Mouse (Mus musculus): ENCODE data around the gene Abhd10. TPM values are rescaled to one million over a fixed set of nuclear protein-coding genes. Genes with fewer than 3 reads are reported as not detected.

The Abhd10 gene
- total and polyA plus RNA-seq, 3 experiments, result 13.8 to 20.1 (median 18.2) TPM

DNA sequence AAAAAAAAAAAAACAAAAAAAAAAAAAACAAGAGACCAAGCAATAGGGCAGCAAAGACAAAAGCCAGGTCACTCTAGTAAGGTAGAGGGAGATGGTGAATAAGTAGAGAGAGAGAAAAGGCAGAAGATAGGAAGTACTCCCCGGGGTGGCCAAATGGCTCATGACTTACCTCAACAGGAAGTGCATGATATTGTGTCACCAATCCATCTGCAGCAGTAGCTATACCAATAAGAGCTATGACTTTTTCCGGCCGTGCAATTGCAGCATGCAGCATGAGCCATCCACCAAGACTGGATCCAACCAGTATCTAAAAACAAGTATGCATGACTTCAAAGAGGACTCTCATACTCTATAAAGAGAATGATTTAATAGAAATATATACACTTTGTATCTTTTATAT lies 6.0 kb downstream of the Abhd10 start:
- dilution Hi-C loops (cut with MboI; ENCODE audit: extremely low pct_ligation_motif_present, extremely low pct_unique_long_range_greater_than_20kb, low sequenced_read_pairs) (no loop called here), in situ Hi-C loops (cut with MboI; ENCODE audit: low pct_ligation_motif_present, low pct_unique_long_range_greater_than_20kb, low sequenced_read_pairs) (no loop called here)
- peak; percentile 32 for DNase-seq (ENCODE audit: extremely low read depth)
- Histone ChIP-seq H3K27ac (ENCODE audit: insufficient read depth, low read depth) (no peak overlapping the region), H3K79me2 (replicated peaks; ENCODE audit: control insufficient read depth, extremely low read depth, insufficient read depth, poor library complexity, severe bottlenecking) (peaks cover 23% of the 10 kb centered on the region), H3K4me2 (ENCODE audit: insufficient read depth, low read depth, poor library complexity, severe bottlenecking) (no peak overlapping the region), H3K9me3 (replicated peaks; ENCODE audit: low read length) (no peaks in the 10 kb centered on the region), H3K4me3 (replicated peaks in 1 of 3; ENCODE audit: low read depth in 2 of 3, low read length in 2 of 3, poor library complexity in 1 of 3) (no peak overlapping the region), H3K4me1 (ENCODE audit: control insufficient read depth in 1 of 2, insufficient read depth in 2 of 2) (peaks cover 9 to 39% of the 10 kb centered on the region in 2 experiments; a peak in 3 of 4 replicates), H3K9ac (ENCODE audit: insufficient read depth, low read depth) (no peak overlapping the region), H3K27me3 (replicated peaks) (no peaks in the 10 kb centered on the region), H3K36me3 (replicated peaks in 1 of 2; ENCODE audit: control insufficient read depth in 1 of 2, insufficient read depth in 1 of 2, low read length in 1 of 2) (peaks cover 42 to 73% of the 10 kb centered on the region in 2 experiments)
- TF ChIP-seq ZNF384 (IDR thresholded peaks at IDR 0.05; ENCODE audit: low read depth, low read length) (no peak), MAFK (IDR thresholded peaks at IDR 0.05; ENCODE audit: insufficient replicate concordance, low read length) (no peak), POLR2A (IDR thresholded peaks at IDR 0.05; ENCODE audit: low read depth, low read length) (no peak), POLR2AphosphoS2 (IDR thresholded peaks at IDR 0.05; ENCODE audit: low read depth, low read length) (no peak)

GRCm38 (mm10) chr16:45729163-45729562 lies 13.6 kb downstream of the Abhd10 start:
- no peaks in the 10 kb centered on the region for H3K9me3 ChIP-seq (replicated peaks; ENCODE audit: low read length)
- dilution Hi-C loops (cut with MboI; ENCODE audit: extremely low pct_ligation_motif_present, extremely low pct_unique_long_range_greater_than_20kb, low sequenced_read_pairs), result no loop called here
- in situ Hi-C loops (cut with MboI; ENCODE audit: low pct_ligation_motif_present, low pct_unique_long_range_greater_than_20kb, low sequenced_read_pairs), result no loop called here

DNA sequence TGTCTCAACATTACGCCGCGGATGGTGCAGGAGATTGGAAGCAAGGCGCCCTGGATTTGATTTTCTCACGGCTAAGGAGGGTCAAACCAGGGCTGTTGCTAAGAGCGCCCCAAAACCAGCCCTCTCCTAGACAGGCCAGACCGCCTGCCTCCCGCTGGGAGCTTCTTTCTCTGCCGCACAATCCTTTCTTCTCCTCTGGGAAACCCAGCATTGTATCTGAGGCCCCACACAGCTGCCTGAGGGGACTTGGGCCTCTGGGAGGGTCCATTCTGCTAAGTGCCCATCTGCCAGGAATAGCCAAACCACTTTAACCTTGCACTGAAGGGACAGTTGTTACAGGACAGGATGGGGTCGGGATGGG lies 18.0 kb downstream of the Abhd10 start:
- Histone ChIP-seq H3K9ac (ENCODE audit: insufficient read depth, low read depth) (no peak overlapping the region), H3K79me2 (replicated peaks; ENCODE audit: control insufficient read depth, extremely low read depth, insufficient read depth, poor library complexity, severe bottlenecking) (no peaks in the 10 kb centered on the region), H3K4me1 (ENCODE audit: control insufficient read depth in 1 of 2, insufficient read depth in 2 of 2) (no peaks in the 10 kb centered on the region), H3K4me2 (ENCODE audit: insufficient read depth, low read depth, poor library complexity, severe bottlenecking) (no peak overlapping the region), H3K9me3 (replicated peaks; ENCODE audit: low read length) (no peaks in the 10 kb centered on the region), H3K27ac (ENCODE audit: insufficient read depth, low read depth) (no peak overlapping the region), H3K36me3 (replicated peaks in 1 of 2; ENCODE audit: control insufficient read depth in 1 of 2, insufficient read depth in 1 of 2, low read length in 1 of 2) (peaks cover 6 to 70% of the 10 kb centered on the region in 2 experiments), H3K4me3 (replicated peaks in 1 of 3; ENCODE audit: low read depth in 2 of 3, low read length in 2 of 3, poor library complexity in 1 of 3) (no peak overlapping the region), H3K27me3 (replicated peaks) (no peaks in the 10 kb centered on the region)
- DNase-seq (ENCODE audit: extremely low read depth), result no peak
- in situ Hi-C loops (cut with MboI; ENCODE audit: low pct_ligation_motif_present, low pct_unique_long_range_greater_than_20kb, low sequenced_read_pairs) (no loop called here), dilution Hi-C loops (cut with MboI; ENCODE audit: extremely low pct_ligation_motif_present, extremely low pct_unique_long_range_greater_than_20kb, low sequenced_read_pairs) (no loop called here)
- no peak for TF ChIP-seq USF1 (IDR thresholded peaks at IDR 0.05; ENCODE audit: low read depth, low read length)
- no peak for TF ChIP-seq MAFK (IDR thresholded peaks at IDR 0.05; ENCODE audit: insufficient replicate concordance, low read length)
- no peak for TF ChIP-seq ZC3H11A (IDR thresholded peaks at IDR 0.05; ENCODE audit: low read depth, low read length)
- no peak for TF ChIP-seq ELF1 (IDR thresholded peaks at IDR 0.05; ENCODE audit: low read depth, low read length)
- no peak for TF ChIP-seq MEF2A (IDR thresholded peaks at IDR 0.05; ENCODE audit: borderline replicate concordance, low read depth, low read length)

More at GRCm38 (mm10) chr16:45729163-45729562, 13.6 kb downstream of the Abhd10 start:
- Histone ChIP-seq H3K36me3 (replicated peaks in 1 of 2; ENCODE audit: control insufficient read depth in 1 of 2, insufficient read depth in 1 of 2, low read length in 1 of 2) (peaks cover 26 to 69% of the 10 kb centered on the region in 2 experiments), H3K4me2 (ENCODE audit: insufficient read depth, low read depth, poor library complexity, severe bottlenecking) (no peak overlapping the region), H3K4me3 (replicated peaks in 1 of 3; ENCODE audit: low read depth in 2 of 3, low read length in 2 of 3, poor library complexity in 1 of 3) (no peak overlapping the region), H3K4me1 (ENCODE audit: control insufficient read depth in 1 of 2, insufficient read depth in 2 of 2) (no peaks in the 10 kb centered on the region), H3K79me2 (replicated peaks; ENCODE audit: control insufficient read depth, extremely low read depth, insufficient read depth, poor library complexity, severe bottlenecking) (no peaks in the 10 kb centered on the region), H3K27ac (ENCODE audit: insufficient read depth, low read depth) (no peak overlapping the region), H3K27me3 (replicated peaks) (no peaks in the 10 kb centered on the region), H3K9ac (ENCODE audit: insufficient read depth, low read depth) (no peak overlapping the region)
- DNase-seq (ENCODE audit: extremely low read depth), result no peak
- no peak for TF ChIP-seq ZNF384 (IDR thresholded peaks at IDR 0.05; ENCODE audit: low read depth, low read length)
- no peak for TF ChIP-seq ZMIZ1 (IDR thresholded peaks at IDR 0.05; ENCODE audit: low read depth, low read length)
- TF ChIP-seq BHLHE40 (IDR thresholded peaks at IDR 0.05; ENCODE audit: low read depth, low read length), result no peak
- no peak for TF ChIP-seq CHD1 (IDR thresholded peaks at IDR 0.05; ENCODE audit: low read depth, low read length)
- TF ChIP-seq MEF2A (IDR thresholded peaks at IDR 0.05; ENCODE audit: borderline replicate concordance, low read depth, low read length), result no peak
- no peak for TF ChIP-seq PAX5 (IDR thresholded peaks at IDR 0.05; ENCODE audit: low read length)
- no peak for TF ChIP-seq ELF1 (IDR thresholded peaks at IDR 0.05; ENCODE audit: low read depth, low read length)
- no peak for TF ChIP-seq POLR2AphosphoS2 (IDR thresholded peaks at IDR 0.05; ENCODE audit: low read depth, low read length)
- no peak for TF ChIP-seq UBTF (IDR thresholded peaks at IDR 0.05; ENCODE audit: low read depth, low read length)
- TF ChIP-seq JUN (IDR thresholded peaks at IDR 0.05; ENCODE audit: insufficient read depth, low read depth, low read length), result no peak
- TF ChIP-seq ZKSCAN1 (IDR thresholded peaks at IDR 0.05; ENCODE audit: borderline replicate concordance, low read depth, low read length), result no peak
- TF ChIP-seq JUND (conservative IDR thresholded peaks at IDR 0.05; ENCODE audit: low read depth, low read length), result no peak
- TF ChIP-seq USF2 (conservative IDR thresholded peaks at IDR 0.05; ENCODE audit: low read depth, low read length), result no peak
- no peak for TF ChIP-seq KAT2A (IDR thresholded peaks at IDR 0.05; ENCODE audit: insufficient replicate concordance, low read length)
- no peak for TF ChIP-seq ETS1 (conservative IDR thresholded peaks at IDR 0.05; ENCODE audit: low read depth, low read length)
- no peak for TF ChIP-seq ZC3H11A (IDR thresholded peaks at IDR 0.05; ENCODE audit: low read depth, low read length)
- TF ChIP-seq NELFE (IDR thresholded peaks at IDR 0.05; ENCODE audit: low read depth, low read length), result no peak
- no peak for TF ChIP-seq RAD21 (IDR thresholded peaks at IDR 0.05; ENCODE audit: low read depth, low read length)
- no peak for TF ChIP-seq RCOR1 (conservative IDR thresholded peaks at IDR 0.05; ENCODE audit: low read depth, low read length)
- TF ChIP-seq EP300 (IDR thresholded peaks at IDR 0.05; ENCODE audit: low read length), result no peak
